Mouse (Mus musculus) lung, postnatal 0 days (tissue): ENCODE results near the gene Pycard. TPM values are rescaled to one million over a fixed set of nuclear protein-coding genes. Genes with fewer than 3 reads are reported as not detected.

ENCODE experiments used
- ATAC-seq: fragments of 200-750 bp; cut with Nextera tagmentation; 2 replicates; pipeline ENCODE4 v1.8.0; 2017; ENCODE audit warnings: moderate library complexity
- DNase-seq: peaks from one replicate; pipeline ENCODE4 v3.0.0-alpha.2; 2016; ENCODE audit warnings: low spot score
- H3K27ac ChIP-seq: fragments of 300-500 bp; sonication (generic); 2 replicates; pipeline ENCODE4 v1.5.1; 2014; ENCODE audit warnings: antibody characterized with exemption, mild to moderate bottlenecking, low read length, mixed read lengths
- H3K27me3 ChIP-seq: fragments of 300-500 bp; sonication (generic); replicated peaks from 2 replicates; pipeline ENCODE4 v1.6.1; 2014; ENCODE audit warnings: low read length, mixed read lengths; ENCODE audit not compliant: insufficient read depth
- H3K36me3 ChIP-seq: fragments of 300-500 bp; sonication (generic); 2 replicates; pipeline ENCODE4 v1.6.1; 2014; ENCODE audit warnings: low read length, mixed read lengths; ENCODE audit not compliant: insufficient read depth
- H3K4me1 ChIP-seq: fragments of 300-500 bp; sonication (generic); 2 replicates; pipeline ENCODE4 v1.6.1; 2014; ENCODE audit warnings: antibody characterized with exemption, low read depth, low read length, mixed read lengths; ENCODE audit not compliant: insufficient read depth
- H3K4me2 ChIP-seq: fragments of 300-500 bp; sonication (generic); replicated peaks from 2 replicates; pipeline ENCODE4 v1.6.1; 2014; ENCODE audit warnings: low read depth, mild to moderate bottlenecking, low read length, moderate library complexity, mixed read lengths
- H3K4me3 ChIP-seq: fragments of 300-500 bp; sonication (generic); 2 replicates; pipeline ENCODE4 v1.5.1; 2014; ENCODE audit warnings: low read depth, low read length
- H3K9ac ChIP-seq: fragments of 300-500 bp; sonication (generic); replicated peaks from 2 replicates; pipeline ENCODE4 v1.6.1; 2014; ENCODE audit warnings: low read depth, mild to moderate bottlenecking
- H3K9me3 ChIP-seq: fragments of 300-500 bp; sonication (generic); 2 replicates; pipeline ENCODE4 v1.6.1; 2016; ENCODE audit warnings: low read length, mixed read lengths
- CTCF ChIP-seq: IDR thresholded peaks from 2 replicates; pipeline ENCODE4 v1.5.1; 2016; ENCODE audit warnings: antibody characterized with exemption, mild to moderate bottlenecking
- EP300 ChIP-seq: IDR thresholded peaks from 2 replicates; pipeline ENCODE4 v1.6.1; 2016; ENCODE audit warnings: antibody characterized with exemption, mild to moderate bottlenecking, control low read depth
- WGBS: fragments of 180-500 bp; shearing (Covaris S2); extraction: QIAGEN DNeasy Blood & Tissue Kit; methylation state at CpG from one replicate; pipeline ENCODE4 v1.1.7; 2014; 5-methylcytosine and 5-hydroxymethylcytosine counted together
- polyA plus RNA-seq: library from polyadenylated mRNA; unstranded; fragments of >200 nt; fragmentation: Nextera tagmentation; extraction: Ambion mirVana; gene quantifications from 2 replicates; pipeline ENCODE4 v1.2.1, GENCODE M21; 2015

Pycard gene
- polyA plus RNA-seq, 1 experiment from 2014 or later = 33.7 TPM

DNA sequence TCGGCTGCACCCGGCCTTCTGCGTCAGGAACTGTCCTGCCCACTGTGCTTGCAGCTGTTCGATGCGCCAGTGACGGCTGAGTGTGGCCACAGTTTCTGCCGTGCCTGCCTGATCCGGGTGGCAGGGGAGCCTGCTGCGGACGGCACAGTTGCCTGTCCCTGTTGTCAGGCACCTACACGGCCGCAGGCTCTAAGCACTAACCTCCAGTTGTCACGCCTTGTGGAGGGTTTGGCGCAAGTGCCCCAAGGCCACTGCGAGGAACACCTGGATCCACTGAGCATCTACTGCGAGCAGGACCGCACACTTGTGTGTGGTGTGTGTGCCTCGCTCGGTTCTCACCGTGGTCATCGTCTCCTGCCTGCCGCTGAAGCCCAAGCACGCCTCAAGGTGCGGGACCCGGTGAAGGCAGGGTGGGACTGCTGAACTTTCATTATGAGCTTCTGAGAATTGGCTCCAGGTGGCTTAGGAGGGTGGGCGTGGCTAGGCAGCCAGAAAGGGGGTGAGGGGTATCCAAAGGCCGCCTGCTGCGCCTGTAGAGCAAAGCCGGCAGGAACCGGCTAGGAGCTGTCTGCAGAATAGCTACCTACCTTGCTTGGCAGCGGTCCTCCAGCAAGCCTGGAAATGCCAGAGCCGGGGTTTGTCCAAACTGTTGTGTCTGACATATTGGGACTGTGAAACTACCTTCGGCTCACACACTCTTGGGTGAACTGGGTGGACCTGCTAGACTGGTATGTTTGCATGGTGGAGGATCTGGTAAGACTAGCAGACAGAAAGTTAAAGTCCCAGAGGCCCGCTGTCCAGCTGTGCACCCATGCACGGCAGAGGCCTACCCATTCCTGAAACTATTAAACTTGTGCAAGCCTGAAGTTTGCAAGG is 11.1 kb upstream of the Pycard start:
- Histone ChIP-seq H3K27ac (no peak overlapping the region), H3K9ac (no peak overlapping the region), H3K36me3 (no peaks in the 10 kb centered on the region), H3K9me3 (no peaks in the 10 kb centered on the region), H3K27me3 (no peaks in the 10 kb centered on the region), H3K4me2 (peak overlapping the region; percentile 44), H3K4me1 (0 out of 2 replicates have a peak, but pooled peaks cover 4% of the 10 kb centered on the region), H3K4me3 (0 out of 2 replicates have a peak overlapping the region, but pooled peaks have one; percentile 1)
- ATAC-seq (peak; percentile 77), DNase-seq (peak; percentile 56)
- WGBS = 20% methylated on average over 35 of the region's 35 CpGs
- TF ChIP-seq EP300 = no peak
- TF ChIP-seq CTCF = no peak

DNA sequence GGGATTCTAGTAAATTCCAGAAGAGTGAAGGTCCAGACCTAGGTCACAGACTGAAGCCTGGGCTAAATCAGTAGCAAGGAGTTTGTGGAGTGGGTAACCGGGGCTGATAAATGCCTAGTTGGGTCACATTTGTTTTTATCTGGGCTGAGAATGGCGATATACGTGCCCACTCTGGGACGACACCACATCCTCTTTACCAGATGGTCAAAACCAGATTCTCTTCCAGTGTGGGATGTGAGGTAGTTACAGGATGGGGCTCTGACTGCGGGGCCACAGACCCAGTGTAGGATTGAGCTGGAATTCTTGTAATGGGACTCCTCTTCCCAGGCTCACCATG is 10.5 kb upstream of the Pycard start:
- no peak for TF ChIP-seq EP300
- no peak for TF ChIP-seq CTCF
- no peaks in the 10 kb centered on the region for H3K9me3 ChIP-seq
- no peak overlapping the region for H3K9ac ChIP-seq
- 53% methylated on average over 5 of the region's 5 CpGs for WGBS
- H3K36me3 ChIP-seq = no peaks in the 10 kb centered on the region
- no peaks in the 10 kb centered on the region for H3K27me3 ChIP-seq
- DNase-seq = no peak
- H3K4me1 ChIP-seq = 0 out of 2 replicates have a peak, but pooled peaks cover 4% of the 10 kb centered on the region
- ATAC-seq = no peak
- H3K27ac ChIP-seq = no peak overlapping the region
- no peak overlapping the region for H3K4me3 ChIP-seq
- peak overlapping the region; percentile 44 for H3K4me2 ChIP-seq

DNA sequence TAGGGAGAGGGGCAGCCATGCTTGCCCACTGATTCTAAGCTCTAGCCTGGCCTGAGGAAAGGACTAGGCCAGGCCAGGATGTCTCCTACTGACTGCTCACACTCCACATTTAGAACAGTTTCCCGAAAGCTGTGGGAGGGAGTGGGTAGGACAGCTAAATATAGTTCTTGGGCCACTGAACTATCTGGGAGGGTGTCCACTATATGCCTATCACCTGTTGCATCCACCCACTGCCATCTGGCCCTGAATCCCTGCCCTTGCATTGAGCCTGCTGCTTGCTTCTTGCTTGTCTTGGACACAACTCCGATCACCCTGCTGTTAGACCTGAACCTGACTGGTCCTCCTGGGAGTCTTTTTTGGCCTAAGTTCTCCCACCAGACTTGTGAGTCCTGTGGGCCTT is 10.0 kb upstream of the Pycard start, which contains the start of gene Trim72:
Gene Trim72, plus strand, starts transcription at position 262 of the 400 bp plus-strand sequence.
- Histone ChIP-seq H3K4me2 (peak within 1 kb of the TSS; percentile 44), H3K27me3 (no peaks in the 10 kb centered on the region), H3K27ac (no peak within 1 kb of the TSS), H3K4me1 (0 out of 2 replicates have a peak, but pooled peaks cover 4% of the 10 kb centered on the region), H3K4me3 (0 out of 2 replicates have a peak within 1 kb of the TSS, but pooled peaks have one; percentile 1), H3K9ac (no peak within 1 kb of the TSS), H3K36me3 (no peaks in the 10 kb centered on the region), H3K9me3 (no peaks in the 10 kb centered on the region)
- no peak for ATAC-seq
- 82% methylated on average over 2 of the region's 2 CpGs for WGBS
- no peak for DNase-seq
- TF ChIP-seq EP300 = no peak
- no peak for TF ChIP-seq CTCF

DNA sequence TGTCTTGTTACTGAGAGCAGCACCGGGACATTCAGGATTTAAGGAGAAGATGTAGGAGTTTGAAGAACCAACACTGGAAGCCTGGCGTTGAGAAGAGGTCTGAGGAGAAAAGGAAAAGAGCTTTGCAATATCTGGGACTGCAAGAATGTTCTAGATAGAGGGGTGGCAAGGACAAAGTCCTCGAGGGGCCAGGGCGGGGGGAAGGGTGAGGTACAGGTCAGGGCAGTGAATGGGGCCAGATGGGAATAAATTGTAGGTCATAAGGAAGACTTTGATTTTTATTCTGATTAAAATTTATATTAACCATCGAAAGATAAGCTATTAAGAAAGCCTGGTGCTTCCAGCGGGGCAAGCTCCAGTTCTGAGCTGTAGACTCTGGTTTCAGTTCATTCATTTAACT is 9.4 kb upstream of the Pycard start:
- Histone ChIP-seq H3K4me2 (no peak overlapping the region), H3K9me3 (no peaks in the 10 kb centered on the region), H3K9ac (no peak overlapping the region), H3K4me3 (no peak overlapping the region), H3K27me3 (no peaks in the 10 kb centered on the region), H3K4me1 (0 out of 2 replicates have a peak, but pooled peaks cover 4% of the 10 kb centered on the region), H3K27ac (no peak overlapping the region), H3K36me3 (no peaks in the 10 kb centered on the region)
- ATAC-seq (no peak), DNase-seq (no peak)
- WGBS = 71% methylated on average over 6 of the region's 6 CpGs
- no peak for TF ChIP-seq CTCF
- no peak for TF ChIP-seq EP300

DNA sequence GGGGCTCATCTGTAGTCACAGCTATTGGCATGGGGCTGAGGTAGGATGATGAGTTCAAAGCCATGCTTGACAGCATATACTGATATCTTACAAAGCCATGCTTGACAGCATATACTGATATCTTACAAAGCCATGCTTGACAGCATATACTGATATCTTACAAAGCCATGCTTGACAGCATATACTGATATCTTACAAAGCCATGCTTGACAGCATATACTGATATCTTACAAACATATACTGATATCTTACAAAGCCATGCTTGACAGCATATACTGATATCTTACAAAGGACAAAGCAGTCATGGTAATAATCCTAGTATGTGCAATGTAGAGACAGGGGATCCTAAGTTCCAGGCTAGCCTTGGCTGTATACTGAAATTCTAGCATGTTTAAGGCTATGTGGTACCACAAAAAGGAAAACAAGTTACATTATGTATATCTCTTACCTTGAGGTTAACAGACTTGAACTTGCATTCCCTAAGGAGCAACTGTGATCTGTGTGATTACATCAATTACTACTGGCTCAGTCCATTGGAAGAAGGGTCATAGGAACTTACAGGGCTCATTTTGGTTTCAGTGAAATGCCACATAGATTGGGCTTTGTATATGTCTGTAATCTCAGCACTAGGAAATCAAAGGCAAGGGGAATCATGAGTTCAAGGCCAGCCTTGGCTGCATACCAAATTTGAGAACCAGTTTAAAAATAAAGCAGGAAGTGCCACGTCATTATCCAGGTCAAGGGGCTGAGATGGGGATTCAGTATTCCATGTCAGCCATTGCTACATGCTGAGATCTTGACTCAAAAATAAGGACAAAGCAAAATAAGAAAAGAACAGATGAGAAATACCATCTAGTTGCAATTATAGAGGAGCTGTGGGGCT is 6.6 kb upstream of the Pycard start:
- Histone ChIP-seq H3K4me1 (0 out of 2 replicates have a peak, but pooled peaks cover 4% of the 10 kb centered on the region), H3K27me3 (no peaks in the 10 kb centered on the region), H3K9ac (no peak overlapping the region), H3K27ac (no peak overlapping the region), H3K4me2 (no peak overlapping the region), H3K9me3 (no peaks in the 10 kb centered on the region), H3K4me3 (no peak overlapping the region), H3K36me3 (no peaks in the 10 kb centered on the region)
- TF ChIP-seq CTCF (no peak), EP300 (no peak)
- no peak for ATAC-seq
- DNase-seq = no peak
- 19% methylated on average over 1 of the region's 1 CpGs for WGBS

DNA sequence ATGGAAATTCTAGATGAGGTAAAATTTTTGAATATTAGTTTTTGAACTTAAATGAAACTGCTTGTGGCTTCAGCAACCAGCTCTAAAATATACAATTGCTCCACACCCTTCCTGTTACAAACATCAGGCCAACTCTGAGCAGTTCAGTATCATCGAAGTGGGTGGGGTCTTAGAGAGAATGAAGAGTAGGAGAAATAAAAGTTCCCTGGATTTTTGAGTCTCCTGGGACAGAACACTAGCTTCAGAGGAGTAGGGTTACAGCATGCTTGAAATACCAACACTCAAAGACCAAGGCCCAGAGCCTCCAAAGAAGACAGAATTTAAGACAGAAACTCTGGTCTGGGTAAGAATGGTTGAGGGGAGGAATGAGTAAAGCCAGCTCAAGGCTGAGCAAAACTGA is 5.8 kb upstream of the Pycard start:
- Histone ChIP-seq H3K4me2 (no peak overlapping the region), H3K27ac (no peak overlapping the region), H3K9me3 (no peaks in the 10 kb centered on the region), H3K4me3 (no peak overlapping the region), H3K9ac (no peak overlapping the region), H3K36me3 (no peaks in the 10 kb centered on the region), H3K27me3 (no peaks in the 10 kb centered on the region), H3K4me1 (0 out of 2 replicates have a peak, but pooled peaks cover 3% of the 10 kb centered on the region)
- TF ChIP-seq CTCF = no peak
- 26% methylated on average over 1 of the region's 1 CpGs for WGBS
- ATAC-seq (no peak), DNase-seq (peak; percentile 33)
